Mouse (Mus musculus): ENCODE measurements around the gene Fosl1. TPM values are rescaled to one million over a fixed set of nuclear protein-coding genes. Genes with fewer than 3 reads are reported as not detected.
A peak's percentile ranks its signal among the peaks of the same experiment; 100 is the strongest.

Gene Fosl1
- polyA plus RNA-seq, 1 experiment from 2014 or later = 0.34 TPM

GRCm38 (mm10) chr19:5428083-5428482 is 19.3 kb upstream of the Fosl1 start:
- Histone ChIP-seq H3K36me3 (peaks cover 17% of the 10 kb centered on the region), H3K27me3 (ENCODE audit: insufficient read depth, poor library complexity, severe bottlenecking) (no peaks in the 10 kb centered on the region), H3K27ac (no peak overlapping the region), H3K4me1 (peaks cover 32% of the 10 kb centered on the region), H3K9me3 (no peaks in the 10 kb centered on the region), H3K4me3 (no peak overlapping the region)
- DNase-seq (ENCODE audit: low spot score) = no peak
- WGBS = 72% methylated on average over 2 of the region's 2 CpGs

GRCm38 (mm10) chr19:5429219-5429618 is 18.1 kb upstream of the Fosl1 start:
- WGBS = 70% methylated on average over 4 of the region's 4 CpGs
- Histone ChIP-seq H3K4me3 (no peak overlapping the region), H3K36me3 (peaks cover 17% of the 10 kb centered on the region), H3K27me3 (ENCODE audit: insufficient read depth, poor library complexity, severe bottlenecking) (0 out of 2 replicates have a peak, but pooled peaks cover 2% of the 10 kb centered on the region), H3K4me1 (peaks cover 33% of the 10 kb centered on the region), H3K9me3 (no peaks in the 10 kb centered on the region), H3K27ac (no peak overlapping the region)
- no peak for DNase-seq (ENCODE audit: low spot score)

- Histone ChIP-seq H3K27ac (no peak overlapping the region), H3K4me1 (peaks cover 36% of the 10 kb centered on the region), H3K9me3 (no peaks in the 10 kb centered on the region), H3K36me3 (peaks cover 17% of the 10 kb centered on the region), H3K27me3 (ENCODE audit: insufficient read depth, poor library complexity, severe bottlenecking) (0 out of 2 replicates have a peak, but pooled peaks cover 5% of the 10 kb centered on the region), H3K4me3 (no peak overlapping the region)
- no peak for DNase-seq (ENCODE audit: low spot score)
- WGBS = 70% methylated on average over 8 of the region's 8 CpGs
Observed at GRCm38 (mm10) chr19:5429806-5430205, 17.5 kb upstream of the Fosl1 start.

GRCm38 (mm10) chr19:5430408-5430807 is 16.9 kb upstream of the Fosl1 start:
- peaks cover 36% of the 10 kb centered on the region for H3K4me1 ChIP-seq
- 0 out of 2 replicates have a peak, but pooled peaks cover 5% of the 10 kb centered on the region for H3K27me3 ChIP-seq (ENCODE audit: insufficient read depth, poor library complexity, severe bottlenecking)
- H3K4me3 ChIP-seq = no peak overlapping the region
- no peak for DNase-seq (ENCODE audit: low spot score)
- H3K36me3 ChIP-seq = peaks cover 17% of the 10 kb centered on the region
- 86% methylated on average over 1 of the region's 1 CpGs for WGBS
- no peak overlapping the region for H3K27ac ChIP-seq
- H3K9me3 ChIP-seq = no peaks in the 10 kb centered on the region

- Histone ChIP-seq H3K4me1 (peaks cover 22% of the 10 kb centered on the region), H3K27me3 (ENCODE audit: insufficient read depth, poor library complexity, severe bottlenecking) (0 out of 2 replicates have a peak, but pooled peaks cover 6% of the 10 kb centered on the region), H3K36me3 (peaks cover 6% of the 10 kb centered on the region), H3K4me3 (no peak overlapping the region), H3K9me3 (no peaks in the 10 kb centered on the region), H3K27ac (no peak overlapping the region)
- DNase-seq (ENCODE audit: low spot score) = no peak
- 62% methylated on average over 4 of the region's 4 CpGs for WGBS
Observed at GRCm38 (mm10) chr19:5431911-5432464, 15.4 kb upstream of the Fosl1 start.

- Histone ChIP-seq H3K27ac (peak overlapping the region; percentile 90), H3K36me3 (no peaks in the 10 kb centered on the region), H3K27me3 (ENCODE audit: insufficient read depth, poor library complexity, severe bottlenecking) (0 out of 2 replicates have a peak, but pooled peaks cover 12% of the 10 kb centered on the region), H3K9me3 (no peaks in the 10 kb centered on the region), H3K4me1 (peaks cover 20% of the 10 kb centered on the region), H3K4me3 (peak overlapping the region; percentile 61)
- peak; percentile 80 for DNase-seq (ENCODE audit: low spot score)
- WGBS = 11% methylated on average over 16 of the region's 16 CpGs
Observed at GRCm38 (mm10) chr19:5432992-5433852, 14.1 kb upstream of the Fosl1 start.

GRCm38 (mm10) chr19:5433951-5434350 is 13.4 kb upstream of the Fosl1 start:
- peaks cover 20% of the 10 kb centered on the region for H3K4me1 ChIP-seq
- H3K27me3 ChIP-seq (ENCODE audit: insufficient read depth, poor library complexity, severe bottlenecking) = 0 out of 2 replicates have a peak, but pooled peaks cover 12% of the 10 kb centered on the region
- no peaks in the 10 kb centered on the region for H3K36me3 ChIP-seq
- peak overlapping the region; percentile 90 for H3K27ac ChIP-seq
- no peaks in the 10 kb centered on the region for H3K9me3 ChIP-seq
- no peak for DNase-seq (ENCODE audit: low spot score)
- H3K4me3 ChIP-seq = peak overlapping the region; percentile 61
- 54% methylated on average over 7 of the region's 7 CpGs for WGBS

GRCm38 (mm10) chr19:5444371-5444908 is 2.9 kb upstream of the Fosl1 start:
- 65% methylated on average over 9 of the region's 9 CpGs for WGBS
- DNase-seq (ENCODE audit: low spot score) = no peak
- peaks cover 53% of the 10 kb centered on the region for H3K27me3 ChIP-seq (ENCODE audit: insufficient read depth, poor library complexity, severe bottlenecking)

GRCm38 (mm10) chr19:5444954-5445353 is 2.4 kb upstream of the Fosl1 start:
- no peak for DNase-seq (ENCODE audit: low spot score)
- 26% methylated on average over 7 of the region's 7 CpGs for WGBS
- Histone ChIP-seq H3K4me1 (peaks cover 19% of the 10 kb centered on the region), H3K9me3 (no peaks in the 10 kb centered on the region), H3K27me3 (ENCODE audit: insufficient read depth, poor library complexity, severe bottlenecking) (peaks cover 58% of the 10 kb centered on the region), H3K36me3 (no peaks in the 10 kb centered on the region), H3K27ac (no peak overlapping the region), H3K4me3 (no peak overlapping the region)

More at GRCm38 (mm10) chr19:5444371-5444908, 2.9 kb upstream of the Fosl1 start:
- no peak overlapping the region for H3K4me3 ChIP-seq
- H3K4me1 ChIP-seq = peaks cover 19% of the 10 kb centered on the region
- no peak overlapping the region for H3K27ac ChIP-seq
- no peaks in the 10 kb centered on the region for H3K36me3 ChIP-seq
- no peaks in the 10 kb centered on the region for H3K9me3 ChIP-seq

GRCm38 (mm10) chr19:5445747-5446146 is 1.6 kb upstream of the Fosl1 start:
- Histone ChIP-seq H3K27me3 (ENCODE audit: insufficient read depth, poor library complexity, severe bottlenecking) (peaks cover 66% of the 10 kb centered on the region), H3K36me3 (no peaks in the 10 kb centered on the region), H3K4me1 (peaks cover 19% of the 10 kb centered on the region), H3K27ac (no peak overlapping the region), H3K9me3 (no peaks in the 10 kb centered on the region), H3K4me3 (no peak overlapping the region)
- DNase-seq (ENCODE audit: low spot score) = no peak
- WGBS = 83% methylated on average over 5 of the region's 5 CpGs

GRCm38 (mm10) chr19:5448354-5449150 is 1.2 kb downstream of the Fosl1 start:
- peaks cover 19% of the 10 kb centered on the region for H3K4me1 ChIP-seq
- no peaks in the 10 kb centered on the region for H3K9me3 ChIP-seq
- peak overlapping the region; percentile 69 for H3K4me3 ChIP-seq
- H3K27ac ChIP-seq = peak overlapping the region; percentile 22; the same call in 1 of the 2 replicates
- H3K27me3 ChIP-seq (ENCODE audit: insufficient read depth, poor library complexity, severe bottlenecking) = peaks cover 81% of the 10 kb centered on the region
- H3K36me3 ChIP-seq = peaks cover 4% of the 10 kb centered on the region; the same call in 1 of the 2 replicates
- peak; percentile 86 for DNase-seq (ENCODE audit: low spot score)
- WGBS = 5% methylated on average over 36 of the region's 36 CpGs

GRCm38 (mm10) chr19:5449673-5450072 is 2.3 kb downstream of the Fosl1 start:
- Histone ChIP-seq H3K9me3 (no peaks in the 10 kb centered on the region), H3K27me3 (ENCODE audit: insufficient read depth, poor library complexity, severe bottlenecking) (peaks cover 76% of the 10 kb centered on the region), H3K36me3 (peaks cover 15% of the 10 kb centered on the region), H3K27ac (no peak overlapping the region), H3K4me1 (peaks cover 21% of the 10 kb centered on the region), H3K4me3 (no peak overlapping the region)
- DNase-seq (ENCODE audit: low spot score) = no peak
- 83% methylated on average over 3 of the region's 3 CpGs for WGBS
